Mouse (Mus musculus): ENCODE measurements around the gene Vsig2. TPM values are rescaled to one million over a fixed set of nuclear protein-coding genes. Genes with fewer than 3 reads are reported as not detected.

Gene Vsig2
- polyA plus RNA-seq, 1 experiment from 2014 or later = 57.6 TPM

Other genes starting within 250 kb of the Vsig2 start
- 6.3 and 6.8 TPM in 2 replicates for gene Ccdc15, start 190.8 kb upstream of the Vsig2 start, polyA plus RNA-seq (2015; fragmentation: Nextera tagmentation; extraction: Ambion mirVana)
- 0.06 and 0.14 TPM in 2 replicates for gene Hepacam, start 171.9 kb upstream of the Vsig2 start, polyA plus RNA-seq (2015; fragmentation: Nextera tagmentation; extraction: Ambion mirVana)
- gene Robo4, start 137.4 kb upstream of the Vsig2 start, polyA plus RNA-seq (2015; fragmentation: Nextera tagmentation; extraction: Ambion mirVana) = 9.9 and 11.3 TPM in 2 replicates
- 0.08 and 0.15 TPM in 2 replicates for gene Robo3, start 106.0 kb upstream of the Vsig2 start, polyA plus RNA-seq (2015; fragmentation: Nextera tagmentation; extraction: Ambion mirVana)
- gene Msantd2, start 49.9 kb upstream of the Vsig2 start, polyA plus RNA-seq (2015; fragmentation: Nextera tagmentation; extraction: Ambion mirVana) = 24.8 and 25.0 TPM in 2 replicates
- gene Esam, start 11.2 kb upstream of the Vsig2 start, polyA plus RNA-seq (2015; fragmentation: Nextera tagmentation; extraction: Ambion mirVana) = 55.3 and 56.1 TPM in 2 replicates
- 6.6 and 6.9 TPM in 2 replicates for gene Nrgn, start 13.6 kb downstream of the Vsig2 start, polyA plus RNA-seq (2015; fragmentation: Nextera tagmentation; extraction: Ambion mirVana)
- 11.1 and 12.5 TPM in 2 replicates for gene Siae, start 16.4 kb downstream of the Vsig2 start, polyA plus RNA-seq (2015; fragmentation: Nextera tagmentation; extraction: Ambion mirVana)
- gene Spa17, start 74.5 kb downstream of the Vsig2 start, polyA plus RNA-seq (2015; fragmentation: Nextera tagmentation; extraction: Ambion mirVana) = 4.1 and 6.0 TPM in 2 replicates
- gene Tbrg1, start 118.1 kb downstream of the Vsig2 start, polyA plus RNA-seq (2015; fragmentation: Nextera tagmentation; extraction: Ambion mirVana) = 139 and 152 TPM in 2 replicates
- gene Panx3, start 130.0 kb downstream of the Vsig2 start, polyA plus RNA-seq (2015; fragmentation: Nextera tagmentation; extraction: Ambion mirVana) = not detected in 2 replicates
- not detected in 2 replicates for gene Olfr160, start 177.0 kb downstream of the Vsig2 start, polyA plus RNA-seq (2015; fragmentation: Nextera tagmentation; extraction: Ambion mirVana)
- gene Olfr874, start 205.9 kb downstream of the Vsig2 start, polyA plus RNA-seq (2015; fragmentation: Nextera tagmentation; extraction: Ambion mirVana) = not detected in 2 replicates
- not detected in 2 replicates for gene Olfr875, start 232.6 kb downstream of the Vsig2 start, polyA plus RNA-seq (2015; fragmentation: Nextera tagmentation; extraction: Ambion mirVana)

All from stomach, embryonic 15.5 days (tissue).